Mouse (Mus musculus) v-Abl transformed pro-B cells (cell line): ENCODE results near the gene Art4.
"Not testable (repeated sequence)": the region's sequence is repeated elsewhere in the genome, so short reads cannot be mapped to it uniquely, and the experiment has no call there.

Experiments
- in situ Hi-C, 2 experiments: fragments of 400-800 bp; cut with MboI; formaldehyde crosslinking; loops; one replicate each; pipeline ENCODE4 v1.15.1; 2025; ENCODE audit not compliant: unreplicated experiment in 2 of 2

The Art4 gene

GRCm38 (mm10) chr6:136857186-136857872, at the start of gene Art4:
TSS of gene Art4 (minus strand) at chr6:136857733.
- in situ Hi-C loops: loop anchor here in 1 of 2 experiments (5.0 to 25.0 kb wide), 2 partner anchors 75 to 330 kb away; no protein-coding TSS in a partner anchor

GRCm38 (mm10) chr6:136906937-136907293, 49.4 kb upstream of the Art4 start:
- in situ Hi-C loops: no loop called here

- in situ Hi-C loops: no loop called here
Measured at GRCm38 (mm10) chr6:136906283-136906936, 48.9 kb upstream of the Art4 start.

GRCm38 (mm10) chr6:136903885-136904470, 46.4 kb upstream of the Art4 start:
- in situ Hi-C loops: no loop called here

- in situ Hi-C loops: no loop called here
Measured at GRCm38 (mm10) chr6:136902527-136902926, 45.0 kb upstream of the Art4 start.

- in situ Hi-C loops: no loop called here
Measured at GRCm38 (mm10) chr6:136901010-136901409, 43.5 kb upstream of the Art4 start.

GRCm38 (mm10) chr6:136900369-136901009, 43.0 kb upstream of the Art4 start:
- in situ Hi-C loops: no loop called here

- in situ Hi-C loops: no loop called here
Measured at GRCm38 (mm10) chr6:136898954-136899353, 41.4 kb upstream of the Art4 start.

- in situ Hi-C loops: no loop called here
Measured at GRCm38 (mm10) chr6:136898222-136898621, 40.7 kb upstream of the Art4 start.

GRCm38 (mm10) chr6:136897789-136898188, 40.3 kb upstream of the Art4 start:
- in situ Hi-C loops: no loop called here

GRCm38 (mm10) chr6:136894532-136895339, 37.2 kb upstream of the Art4 start:
- in situ Hi-C loops: no loop called here

- in situ Hi-C loops: no loop called here
Measured at GRCm38 (mm10) chr6:136892002-136892401, 34.5 kb upstream of the Art4 start.

- in situ Hi-C loops: no loop called here
Measured at GRCm38 (mm10) chr6:136889554-136889953, 32.0 kb upstream of the Art4 start.

GRCm38 (mm10) chr6:136889067-136889466, 31.5 kb upstream of the Art4 start:
- in situ Hi-C loops: no loop called here

GRCm38 (mm10) chr6:136887854-136888253, 30.3 kb upstream of the Art4 start:
- in situ Hi-C loops: no loop called here

GRCm38 (mm10) chr6:136884766-136885165, 27.2 kb upstream of the Art4 start:
- in situ Hi-C loops: not testable (repeated sequence)

GRCm38 (mm10) chr6:136883961-136884360, 26.4 kb upstream of the Art4 start:
- in situ Hi-C loops: no loop called here

GRCm38 (mm10) chr6:136883431-136883915, 25.9 kb upstream of the Art4 start:
- in situ Hi-C loops: no loop called here

- in situ Hi-C loops: no loop called here
Measured at GRCm38 (mm10) chr6:136881678-136882077, 24.1 kb upstream of the Art4 start.

GRCm38 (mm10) chr6:136875670-136876069, 18.1 kb upstream of the Art4 start, which contains the start of gene Mgp:
TSS of gene Mgp (minus strand) at chr6:136875823.
- in situ Hi-C loops: no loop called here
